Mouse (Mus musculus): Measurements from ENCODE around the gene Tada3. TPM values are rescaled to one million over a fixed set of nuclear protein-coding genes. Genes with fewer than 3 reads are reported as not detected.

Gene Tada3
- total and polyA plus RNA-seq, 3 experiments = 18.2 to 65.3 (median 35.2) TPM

DNA sequence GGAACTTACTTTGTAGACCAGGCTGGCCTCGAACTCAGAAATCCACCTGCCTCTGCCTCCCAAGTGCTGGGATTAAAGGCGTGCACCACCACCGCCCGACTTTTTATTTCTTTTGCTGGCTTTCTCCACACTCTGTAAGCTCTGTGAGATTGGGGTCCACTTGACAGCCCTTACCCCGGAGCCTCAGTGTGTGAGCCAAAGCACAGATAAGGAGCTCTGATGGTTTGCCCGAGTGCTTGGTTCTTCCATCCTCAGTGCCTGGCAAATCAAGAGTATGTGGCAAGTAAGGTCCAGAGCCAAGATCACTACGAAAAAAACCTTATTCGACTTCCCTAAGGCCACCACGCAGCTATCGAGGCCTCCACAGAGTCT lies 14.3 kb upstream of the Tada3 start:
- Histone ChIP-seq H3K36me3 (replicated peaks) (peaks cover 100% of the 10 kb centered on the region), H3K9me3 (replicated peaks) (peaks cover 6% of the 10 kb centered on the region), H3K4me1 (ENCODE audit: insufficient read depth, low read depth, low read length) (peaks cover 2% of the 10 kb centered on the region; the same call in 1 of the 2 replicates), H3K4me3 (ENCODE audit: low read depth, low read length) (no peak overlapping the region), H3K27me3 (ENCODE audit: insufficient read depth, low read length) (no peaks in the 10 kb centered on the region)
- no peak for DNase-seq (ENCODE audit: low spot score)
- no peak for ATAC-seq (ENCODE audit: extremely low read depth, insufficient number of reproducible peaks, low FRiP score, poor library complexity, severe bottlenecking)
- TF ChIP-seq TAL1 (conservative IDR thresholded peaks at IDR 0.05; ENCODE audit: low read depth, low read length) (no peak), GATA2 (IDR thresholded peaks at IDR 0.05; ENCODE audit: borderline replicate concordance, low read depth, low read length) (no peak), CTCF (IDR thresholded peaks at IDR 0.05; ENCODE audit: low read depth, low read length) (no peak), POLR2AphosphoS5 (IDR thresholded peaks at IDR 0.05; ENCODE audit: insufficient replicate concordance, low read depth, low read length) (no peak)

DNA sequence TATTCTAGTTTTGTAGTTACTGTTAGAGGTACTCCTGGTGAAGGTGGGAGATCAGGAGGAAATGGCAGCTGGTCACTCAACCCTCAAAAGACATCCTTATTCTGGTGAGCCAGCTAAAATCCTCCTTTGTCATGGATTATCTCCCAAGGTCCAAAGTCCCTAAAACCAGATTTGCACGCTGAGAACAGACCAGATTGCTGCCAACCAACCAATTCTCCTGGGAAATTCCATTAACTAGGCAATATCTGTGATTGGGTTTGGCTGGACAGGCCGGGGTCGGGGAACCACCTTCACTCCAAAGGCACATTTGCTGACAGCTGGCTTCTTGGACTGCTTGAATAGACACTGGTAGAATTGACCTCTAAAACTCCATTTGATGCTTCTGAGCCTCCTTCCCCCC lies 13.0 kb upstream of the Tada3 start:
- Histone ChIP-seq H3K4me3 (ENCODE audit: low read depth, low read length) (no peak overlapping the region), H3K4me1 (ENCODE audit: insufficient read depth, low read depth, low read length) (peaks cover 2% of the 10 kb centered on the region), H3K27me3 (ENCODE audit: insufficient read depth, low read length) (no peaks in the 10 kb centered on the region), H3K9me3 (replicated peaks) (peaks cover 6% of the 10 kb centered on the region), H3K36me3 (replicated peaks) (peaks cover 99% of the 10 kb centered on the region)
- ATAC-seq (ENCODE audit: extremely low read depth, insufficient number of reproducible peaks, low FRiP score, poor library complexity, severe bottlenecking) = no peak
- TF ChIP-seq GATA2 (IDR thresholded peaks at IDR 0.05; ENCODE audit: borderline replicate concordance, low read depth, low read length) (no peak), CTCF (IDR thresholded peaks at IDR 0.05; ENCODE audit: low read depth, low read length) (no peak), TAL1 (conservative IDR thresholded peaks at IDR 0.05; ENCODE audit: low read depth, low read length) (no peak)
- no peak for DNase-seq (ENCODE audit: low spot score)

DNA sequence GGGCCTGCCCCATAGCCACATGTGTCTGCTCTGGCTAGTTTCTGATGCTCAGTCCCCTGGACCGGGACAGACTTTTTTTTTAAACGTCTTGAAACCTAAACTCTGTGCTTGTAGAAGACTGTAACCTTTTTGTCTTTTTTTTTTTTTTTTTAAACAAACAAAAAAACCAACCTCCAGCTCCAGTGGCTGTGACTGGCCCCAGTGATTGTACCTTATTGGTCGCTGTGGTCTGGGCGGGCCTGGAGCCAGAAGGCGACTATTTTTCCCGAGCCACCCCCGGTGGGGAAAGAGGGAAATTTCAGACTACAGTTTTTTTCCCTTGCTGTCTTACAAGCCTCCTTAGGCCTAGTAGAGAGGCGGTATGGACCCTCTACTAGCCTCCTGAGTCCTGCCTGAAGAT lies 11.3 kb upstream of the Tada3 start, which contains the start of gene Ttll3:
Gene Ttll3 (plus strand): TSS at position 301 of the 400 bp plus-strand sequence.
- DNase-seq (ENCODE audit: low spot score) (no peak), ATAC-seq (ENCODE audit: extremely low read depth, insufficient number of reproducible peaks, low FRiP score, poor library complexity, severe bottlenecking) (no peak)
- Histone ChIP-seq H3K36me3 (replicated peaks) (peaks cover 98% of the 10 kb centered on the region), H3K4me3 (ENCODE audit: low read depth, low read length) (no peak within 1 kb of the TSS), H3K4me1 (ENCODE audit: insufficient read depth, low read depth, low read length) (peaks cover 6% of the 10 kb centered on the region), H3K27me3 (ENCODE audit: insufficient read depth, low read length) (no peaks in the 10 kb centered on the region), H3K9me3 (replicated peaks) (peaks cover 6% of the 10 kb centered on the region)
- no peak for TF ChIP-seq POLR2AphosphoS5 (IDR thresholded peaks at IDR 0.05; ENCODE audit: insufficient replicate concordance, low read depth, low read length)
- no peak for TF ChIP-seq GATA2 (IDR thresholded peaks at IDR 0.05; ENCODE audit: borderline replicate concordance, low read depth, low read length)
- no peak for TF ChIP-seq GATA1 (IDR thresholded peaks at IDR 0.05; ENCODE audit: borderline replicate concordance, low read length)
- no peak for TF ChIP-seq CTCF (IDR thresholded peaks at IDR 0.05; ENCODE audit: low read depth, low read length)
- no peak for TF ChIP-seq TAL1 (conservative IDR thresholded peaks at IDR 0.05; ENCODE audit: low read depth, low read length)

DNA sequence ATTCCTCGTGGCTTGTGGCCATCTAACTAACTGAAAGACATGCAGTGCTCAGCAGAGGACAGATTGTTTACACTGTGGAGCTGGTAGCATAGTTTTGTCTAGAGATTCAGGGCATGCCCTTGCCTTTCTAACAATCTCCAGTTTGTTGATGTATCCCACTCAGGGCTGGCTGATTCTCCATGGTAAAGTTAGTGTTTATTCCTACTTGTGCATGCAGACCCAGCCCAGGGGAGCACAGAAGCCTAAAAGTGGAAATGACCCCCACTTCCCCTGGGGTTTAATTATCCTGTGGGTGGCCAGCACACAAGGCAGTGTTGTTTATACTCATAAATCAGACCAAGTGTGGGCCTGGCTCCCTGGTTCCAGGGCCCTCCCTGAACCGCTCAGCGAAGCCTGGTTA lies 8.3 kb upstream of the Tada3 start:
- no peak for DNase-seq (ENCODE audit: low spot score)
- no peak overlapping the region for H3K4me3 ChIP-seq (ENCODE audit: low read depth, low read length)
- H3K36me3 ChIP-seq (replicated peaks) = peaks cover 98% of the 10 kb centered on the region
- TF ChIP-seq TAL1 (conservative IDR thresholded peaks at IDR 0.05; ENCODE audit: low read depth, low read length) = no peak
- TF ChIP-seq CTCF (IDR thresholded peaks at IDR 0.05; ENCODE audit: low read depth, low read length) = no peak
- TF ChIP-seq GATA1 (IDR thresholded peaks at IDR 0.05; ENCODE audit: borderline replicate concordance, low read length) = no peak
- no peak for TF ChIP-seq GATA2 (IDR thresholded peaks at IDR 0.05; ENCODE audit: borderline replicate concordance, low read depth, low read length)
- TF ChIP-seq POLR2AphosphoS5 (IDR thresholded peaks at IDR 0.05; ENCODE audit: insufficient replicate concordance, low read depth, low read length) = no peak
- H3K4me1 ChIP-seq (ENCODE audit: insufficient read depth, low read depth, low read length) = peaks cover 13% of the 10 kb centered on the region; the same call in 1 of the 2 replicates
- ATAC-seq (ENCODE audit: extremely low read depth, insufficient number of reproducible peaks, low FRiP score, poor library complexity, severe bottlenecking) = no peak
- H3K9me3 ChIP-seq (replicated peaks) = no peaks in the 10 kb centered on the region
- no peaks in the 10 kb centered on the region for H3K27me3 ChIP-seq (ENCODE audit: insufficient read depth, low read length)

DNA sequence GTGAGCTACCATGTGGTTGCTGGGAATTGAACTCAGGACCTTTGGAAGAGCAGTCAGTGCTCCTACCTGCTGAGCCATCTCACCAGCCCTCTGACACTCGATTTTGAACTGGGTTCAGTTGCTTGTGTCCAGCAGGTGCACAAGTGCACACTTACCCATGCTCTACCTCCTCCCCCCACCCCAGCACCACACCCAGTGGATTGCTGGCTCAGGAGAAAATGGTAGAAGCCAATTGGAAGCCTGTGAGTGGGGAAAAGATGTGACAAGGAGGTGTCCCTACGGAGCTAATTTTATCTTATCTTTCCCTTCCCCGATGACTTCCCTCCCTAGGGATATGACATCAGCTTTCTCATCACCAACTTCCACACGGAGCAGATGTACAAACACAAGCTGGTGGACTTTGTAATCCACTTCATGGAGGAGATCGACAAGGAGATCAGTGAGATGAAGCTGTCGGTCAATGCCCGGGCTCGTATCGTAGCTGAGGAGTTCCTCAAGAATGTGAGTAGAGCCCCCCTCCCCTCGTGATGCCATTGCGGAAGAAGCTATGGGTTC lies 7.6 kb upstream of the Tada3 start:
- H3K4me3 ChIP-seq (ENCODE audit: low read depth, low read length) = no peak overlapping the region
- TF ChIP-seq POLR2AphosphoS5 (IDR thresholded peaks at IDR 0.05; ENCODE audit: insufficient replicate concordance, low read depth, low read length) (no peak), GATA2 (IDR thresholded peaks at IDR 0.05; ENCODE audit: borderline replicate concordance, low read depth, low read length) (no peak), CTCF (IDR thresholded peaks at IDR 0.05; ENCODE audit: low read depth, low read length) (no peak), GATA1 (IDR thresholded peaks at IDR 0.05; ENCODE audit: borderline replicate concordance, low read length) (no peak), TAL1 (conservative IDR thresholded peaks at IDR 0.05; ENCODE audit: low read depth, low read length) (no peak)
- no peak for DNase-seq (ENCODE audit: low spot score)
- H3K9me3 ChIP-seq (replicated peaks) = no peaks in the 10 kb centered on the region
- no peak for ATAC-seq (ENCODE audit: extremely low read depth, insufficient number of reproducible peaks, low FRiP score, poor library complexity, severe bottlenecking)
- H3K27me3 ChIP-seq (ENCODE audit: insufficient read depth, low read length) = no peaks in the 10 kb centered on the region
- peaks cover 98% of the 10 kb centered on the region for H3K36me3 ChIP-seq (replicated peaks)
- peaks cover 20% of the 10 kb centered on the region for H3K4me1 ChIP-seq (ENCODE audit: insufficient read depth, low read depth, low read length)

DNA sequence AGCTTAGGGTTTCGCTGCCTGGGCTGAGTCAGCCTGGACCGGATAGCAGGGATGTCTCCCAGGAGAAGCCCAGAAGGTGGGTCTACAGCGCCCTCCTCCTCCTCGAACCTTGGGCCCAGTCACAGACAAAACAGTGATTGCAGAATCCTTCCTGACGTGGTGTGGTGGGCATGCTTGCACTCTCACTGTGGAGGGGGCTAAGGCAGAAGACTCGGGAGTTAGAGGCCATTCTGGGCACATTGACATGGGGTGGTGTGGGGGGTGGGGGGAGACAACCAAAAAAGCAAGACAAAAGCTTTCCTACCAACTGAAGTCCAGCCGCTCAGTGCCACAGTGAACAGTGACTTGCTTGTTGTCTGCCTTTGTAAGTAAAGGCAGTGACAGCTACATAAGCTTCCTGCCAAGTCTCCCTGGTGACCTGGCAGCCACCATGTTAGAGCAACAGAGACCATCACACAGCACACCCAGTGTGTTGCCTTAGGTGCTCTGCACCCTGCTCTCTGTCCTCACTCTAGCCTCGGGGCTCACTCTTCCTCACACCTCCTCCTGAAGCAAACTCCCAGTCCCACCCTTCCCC lies 6.8 kb upstream of the Tada3 start:
- Histone ChIP-seq H3K4me1 (ENCODE audit: insufficient read depth, low read depth, low read length) (peaks cover 28% of the 10 kb centered on the region), H3K9me3 (replicated peaks) (no peaks in the 10 kb centered on the region), H3K36me3 (replicated peaks) (peaks cover 98% of the 10 kb centered on the region), H3K27me3 (ENCODE audit: insufficient read depth, low read length) (no peaks in the 10 kb centered on the region), H3K4me3 (ENCODE audit: low read depth, low read length) (no peak overlapping the region)
- ATAC-seq (ENCODE audit: extremely low read depth, insufficient number of reproducible peaks, low FRiP score, poor library complexity, severe bottlenecking) (no peak), DNase-seq (ENCODE audit: low spot score) (no peak)
- TF ChIP-seq TAL1 (conservative IDR thresholded peaks at IDR 0.05; ENCODE audit: low read depth, low read length) (no peak), POLR2AphosphoS5 (IDR thresholded peaks at IDR 0.05; ENCODE audit: insufficient replicate concordance, low read depth, low read length) (no peak), GATA2 (IDR thresholded peaks at IDR 0.05; ENCODE audit: borderline replicate concordance, low read depth, low read length) (no peak), CTCF (IDR thresholded peaks at IDR 0.05; ENCODE audit: low read depth, low read length) (no peak), GATA1 (IDR thresholded peaks at IDR 0.05; ENCODE audit: borderline replicate concordance, low read length) (no peak)
